Mouse (Mus musculus) gastrocnemius, adult 18-20 months (tissue): ENCODE measurements around the gene Gm5890. TPM values are rescaled to one million over a fixed set of nuclear protein-coding genes. Genes with fewer than 3 reads are reported as not detected.
"Not testable (repeated sequence)": the region's sequence is repeated elsewhere in the genome, so short reads cannot be mapped to it uniquely, and the experiment has no call there.

Experiments used
- DNase-seq: peaks from one replicate; pipeline ENCODE4 v3.0.0; 2021; ENCODE audit warnings: low spot score
- long read RNA-seq, 2 experiments: library from polyadenylated mRNA; stranded (forward); transcript quantifications; one replicate each; pipeline ENCODE4 v2.0.0; 2021
- total RNA-seq, 2 experiments: library from RNA; stranded (reverse); gene quantifications; 2 replicates each; pipeline ENCODE4 v1.2.3; 2021

Gene Gm5890
- not detected for total RNA-seq
- long read RNA-seq, experiment 1 = 0 reads
- long read RNA-seq, experiment 2 = 0 reads

DNA sequence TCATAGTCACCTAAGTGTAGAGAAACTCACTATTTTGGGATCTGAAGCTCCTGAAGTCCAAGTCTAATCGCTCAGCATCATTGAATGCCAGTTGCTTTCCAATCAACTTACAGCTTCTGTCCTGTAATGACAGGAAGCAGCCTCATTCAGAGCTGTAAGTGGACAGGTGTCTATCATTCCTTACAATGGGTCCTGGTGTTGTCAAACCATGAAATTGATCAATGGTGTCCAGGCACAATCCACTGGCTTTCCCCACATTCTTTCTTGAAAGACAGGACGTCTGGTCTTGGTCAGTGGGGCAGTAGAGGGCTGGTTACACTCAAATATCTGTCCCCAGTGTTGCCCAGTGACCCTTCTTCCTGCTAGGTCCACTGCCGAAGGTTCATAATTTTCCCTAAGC is at the start of gene Gm5890:
Gm5890 (minus strand) TSS at position 101 of the 400 bp plus-strand sequence.
- not testable (repeated sequence) for DNase-seq

DNA sequence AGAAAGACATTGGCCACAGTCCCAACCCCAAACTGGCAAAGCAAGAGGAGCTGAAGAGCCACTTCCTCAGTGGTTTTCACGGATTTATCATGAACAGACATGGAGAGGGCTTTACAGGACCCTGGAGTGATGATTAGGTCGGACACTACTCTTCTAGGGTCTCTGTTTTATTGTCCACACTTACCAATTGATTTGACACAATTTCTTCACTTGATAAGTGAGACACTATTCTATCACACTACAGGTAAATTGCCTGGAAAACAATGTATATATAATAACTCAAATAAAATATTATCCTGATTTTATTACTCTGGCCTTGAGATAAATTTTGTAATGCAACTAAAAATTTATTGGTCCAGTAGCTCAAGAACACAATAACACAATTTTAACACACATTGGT is 28.9 kb downstream of the Gm5890 start, which contains the start of gene Gm4498:
Gm4498 (minus strand) TSS at position 101 of the 400 bp plus-strand sequence.
- not testable (repeated sequence) for DNase-seq

Other genes starting within 250 kb of the Gm5890 start
- gene Vmn1r91, start 163.2 kb downstream of the Gm5890 start, total RNA-seq = not detected
- not detected for gene Gm16442, start 140.3 kb downstream of the Gm5890 start, total RNA-seq
- gene Vmn1r93, start 123.7 kb downstream of the Gm5890 start, total RNA-seq = not detected
- not detected for gene Vmn1r94, start 94.5 kb downstream of the Gm5890 start, total RNA-seq
- not detected for gene Vmn1r95, start 69.1 kb downstream of the Gm5890 start, total RNA-seq
- not detected for gene Gm6164, start 57.2 kb downstream of the Gm5890 start, total RNA-seq
- gene Gm4498, start 29.0 kb downstream of the Gm5890 start, total RNA-seq = not detected
- gene Gm4133, start 71.2 kb upstream of the Gm5890 start, total RNA-seq = not detected
- gene Gm5728, start 112.6 kb upstream of the Gm5890 start, total RNA-seq = not detected
- gene Vmn1r100, start 155.1 kb upstream of the Gm5890 start, total RNA-seq = not detected
- gene Vmn1r101, start 179.8 kb upstream of the Gm5890 start, total RNA-seq = not detected
- gene Gm10670, start 212.1 kb upstream of the Gm5890 start, total RNA-seq = not detected
- not detected for gene Vmn1r103, start 247.7 kb upstream of the Gm5890 start, total RNA-seq